Mouse (Mus musculus) hindbrain, postnatal 0 days (tissue): ENCODE results near the gene Diras1. TPM values are rescaled to one million over a fixed set of nuclear protein-coding genes. Genes with fewer than 3 reads are reported as not detected.

Experiments
- ATAC-seq: fragments of 200-750 bp; cut with Nextera tagmentation; 2 replicates; pipeline ENCODE4 v1.8.0; 2017; ENCODE audit warnings: mild to moderate bottlenecking, moderate TSS enrichment, moderate library complexity
- DNase-seq: peaks from one replicate; pipeline ENCODE4 v3.0.0-alpha.2; 2015; ENCODE audit warnings: low spot score
- H3K27ac ChIP-seq: fragments of 300-500 bp; sonication (generic); 2 replicates; pipeline ENCODE4 v1.5.1; 2014; ENCODE audit warnings: mild to moderate bottlenecking
- H3K27me3 ChIP-seq: fragments of 300-500 bp; sonication (generic); 2 replicates; pipeline ENCODE4 v1.6.1; 2014; ENCODE audit warnings: low read length, mixed read lengths; ENCODE audit not compliant: insufficient read depth
- H3K36me3 ChIP-seq: fragments of 300-500 bp; sonication (generic); 2 replicates; pipeline ENCODE4 v1.6.1; 2014; ENCODE audit warnings: low read length, mixed read lengths; ENCODE audit not compliant: insufficient read depth
- H3K4me1 ChIP-seq: fragments of 300-500 bp; sonication (generic); 2 replicates; pipeline ENCODE4 v1.6.1; 2014; ENCODE audit warnings: antibody characterized with exemption, low read length, mixed read lengths; ENCODE audit not compliant: insufficient read depth
- H3K4me2 ChIP-seq: fragments of 300-500 bp; sonication (generic); 2 replicates; pipeline ENCODE4 v1.6.1; 2014; ENCODE audit warnings: low read depth, mild to moderate bottlenecking, low read length, moderate library complexity, mixed read lengths
- H3K4me3 ChIP-seq: fragments of 300-500 bp; sonication (generic); 2 replicates; pipeline ENCODE4 v1.5.1; 2014; ENCODE audit warnings: low read length
- H3K9ac ChIP-seq: fragments of 300-500 bp; sonication (generic); replicated peaks from 2 replicates; pipeline ENCODE4 v1.6.1; 2014; ENCODE audit warnings: mild to moderate bottlenecking, low read length, moderate library complexity, mixed read lengths
- H3K9me3 ChIP-seq: fragments of 300-500 bp; sonication (generic); 2 replicates; pipeline ENCODE4 v1.6.1; 2016; ENCODE audit warnings: low read length, mixed read lengths
- CTCF ChIP-seq: IDR thresholded peaks from 2 replicates; pipeline ENCODE4 v1.5.1; 2016; ENCODE audit warnings: antibody characterized with exemption, control low read depth, low read depth
- WGBS: fragments of 180-500 bp; shearing (Covaris S2); extraction: QIAGEN DNeasy Blood & Tissue Kit; methylation state at CpG from one replicate; pipeline ENCODE4 v1.1.7; 2014; 5-methylcytosine and 5-hydroxymethylcytosine counted together
- polyA plus RNA-seq: library from polyadenylated mRNA; unstranded; fragments of >200 nt; fragmentation: Nextera tagmentation; extraction: Ambion mirVana; gene quantifications from 2 replicates; pipeline ENCODE4 v1.2.1, GENCODE M21; 2015
- total RNA-seq: library from RNA; depleted of rRNA; stranded (reverse); fragments of >200 nt; gene quantifications from 2 replicates; pipeline ENCODE4 v1.2.3, GENCODE M21; 2014; rRNA removed

Gene Diras1
- total and polyA plus RNA-seq, 2 experiments from 2014 or later = 78.7 to 106 TPM

- Histone ChIP-seq H3K4me1 (no peaks in the 10 kb centered on the region), H3K27me3 (no peaks in the 10 kb centered on the region), H3K4me3 (no peak overlapping the region), H3K27ac (no peak overlapping the region), H3K36me3 (no peaks in the 10 kb centered on the region), H3K9me3 (no peaks in the 10 kb centered on the region), H3K9ac (no peak overlapping the region), H3K4me2 (no peak overlapping the region)
- no peak for DNase-seq
- TF ChIP-seq CTCF = no peak
- no peak for ATAC-seq
- WGBS = 50% methylated on average over 7 of the region's 7 CpGs
Observed at GRCm38 (mm10) chr10:80981564-80982112, 43.8 kb downstream of the Diras1 start.

DNA sequence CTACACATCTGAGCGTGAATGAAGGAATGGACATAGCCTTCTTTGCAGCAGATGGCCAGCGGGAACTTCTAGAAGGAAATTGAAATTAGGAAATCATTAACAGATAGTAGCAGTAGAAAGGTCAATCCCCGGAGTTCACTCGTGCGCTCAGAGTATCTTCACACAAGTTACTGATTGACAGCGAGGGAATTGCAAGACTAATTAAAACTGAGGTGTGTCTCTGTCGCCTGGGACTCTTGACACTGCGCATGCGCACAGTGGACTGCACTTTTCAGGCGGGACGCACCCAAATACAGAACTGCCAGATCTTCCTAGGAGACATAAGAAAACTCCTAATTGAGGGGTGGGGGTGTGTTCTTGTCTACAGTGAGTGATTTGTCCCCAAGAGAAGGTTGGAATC lies 50.0 kb downstream of the Diras1 start:
- H3K27ac ChIP-seq = no peak overlapping the region
- no peak for DNase-seq
- H3K36me3 ChIP-seq = no peaks in the 10 kb centered on the region
- no peak overlapping the region for H3K4me3 ChIP-seq
- peaks cover 11% of the 10 kb centered on the region for H3K4me1 ChIP-seq
- no peak overlapping the region for H3K9ac ChIP-seq
- no peaks in the 10 kb centered on the region for H3K27me3 ChIP-seq
- no peak overlapping the region for H3K4me2 ChIP-seq
- no peaks in the 10 kb centered on the region for H3K9me3 ChIP-seq
- 87% methylated on average over 11 of the region's 11 CpGs for WGBS
- no peak for ATAC-seq
- TF ChIP-seq CTCF = no peak

DNA sequence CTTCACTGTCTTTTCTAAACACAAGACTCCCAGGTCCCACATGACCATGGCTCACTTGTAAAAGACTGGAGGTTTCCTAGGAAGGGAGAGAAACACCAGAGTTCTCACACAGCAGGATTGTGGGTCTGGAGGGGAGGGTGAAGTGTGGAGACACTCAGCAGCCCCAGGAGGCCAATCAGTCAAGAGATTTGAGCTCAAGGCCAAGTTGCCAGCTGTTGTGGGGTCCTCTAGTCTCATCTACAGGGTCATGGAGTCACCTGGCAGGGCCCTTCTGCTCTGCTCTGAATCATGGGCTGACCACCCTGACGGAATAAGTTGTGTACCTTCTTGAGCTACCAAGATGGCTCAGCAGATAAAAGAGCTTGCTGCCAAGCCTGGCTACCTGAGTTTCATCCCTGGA lies 51.7 kb downstream of the Diras1 start:
- DNase-seq (no peak), ATAC-seq (no peak)
- Histone ChIP-seq H3K4me1 (peaks cover 11% of the 10 kb centered on the region), H3K27ac (no peak overlapping the region), H3K27me3 (no peaks in the 10 kb centered on the region), H3K4me3 (no peak overlapping the region), H3K4me2 (no peak overlapping the region), H3K9me3 (no peaks in the 10 kb centered on the region), H3K36me3 (no peaks in the 10 kb centered on the region), H3K9ac (no peak overlapping the region)
- 72% methylated on average over 1 of the region's 1 CpGs for WGBS
- TF ChIP-seq CTCF = no peak

- no peak for TF ChIP-seq CTCF
- WGBS = 44% methylated on average over 11 of the region's 11 CpGs
- DNase-seq = peak; percentile 71
Observed at GRCm38 (mm10) chr10:80972071-80972987, 53.1 kb downstream of the Diras1 start.

GRCm38 (mm10) chr10:80971533-80971932 lies 53.9 kb downstream of the Diras1 start:
- Histone ChIP-seq H3K4me1 (peaks cover 11% of the 10 kb centered on the region), H3K9ac (no peak overlapping the region), H3K4me3 (no peak overlapping the region), H3K27ac (no peak overlapping the region), H3K27me3 (no peaks in the 10 kb centered on the region), H3K4me2 (no peak overlapping the region), H3K9me3 (no peaks in the 10 kb centered on the region), H3K36me3 (no peaks in the 10 kb centered on the region)
- ATAC-seq (no peak), DNase-seq (no peak)
- no peak for TF ChIP-seq CTCF
- 80% methylated on average over 15 of the region's 15 CpGs for WGBS

More at GRCm38 (mm10) chr10:80972071-80972987, 53.1 kb downstream of the Diras1 start:
- Histone ChIP-seq H3K27me3 (no peaks in the 10 kb centered on the region), H3K27ac (peak overlapping the region; percentile 15; the same call in 1 of the 2 replicates), H3K9me3 (no peaks in the 10 kb centered on the region), H3K36me3 (no peaks in the 10 kb centered on the region), H3K4me2 (no peak overlapping the region), H3K4me3 (no peak overlapping the region), H3K4me1 (peaks cover 11% of the 10 kb centered on the region), H3K9ac (0 out of 2 replicates have a peak overlapping the region, but pooled peaks have one; percentile 17)
- ATAC-seq = peak; percentile 32; the same call in 1 of the 2 replicates

DNA sequence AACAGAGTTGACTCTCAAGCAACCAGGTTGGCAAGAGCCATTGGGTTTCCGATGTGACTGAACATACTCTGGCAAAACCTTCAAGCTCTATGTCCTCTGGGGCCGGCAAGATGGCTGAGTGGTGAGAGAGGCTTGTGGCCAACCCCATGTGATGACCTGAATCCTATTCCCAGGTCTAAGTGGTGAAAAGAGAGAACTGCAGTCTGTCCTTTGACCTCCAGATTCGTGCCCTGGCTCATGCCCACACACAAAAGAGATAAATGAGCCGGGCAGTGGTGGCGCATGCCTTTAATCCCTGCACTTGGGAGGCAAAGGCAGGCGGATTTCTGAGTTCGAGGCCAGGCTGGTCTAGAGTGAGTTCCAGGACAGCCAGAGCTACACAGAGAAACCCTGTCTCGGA lies 55.3 kb downstream of the Diras1 start:
- ATAC-seq (no peak), DNase-seq (no peak)
- WGBS = 82% methylated on average over 8 of the region's 8 CpGs
- H3K27ac ChIP-seq = no peak overlapping the region
- H3K4me2 ChIP-seq = no peak overlapping the region
- no peak overlapping the region for H3K9ac ChIP-seq
- no peaks in the 10 kb centered on the region for H3K27me3 ChIP-seq
- no peaks in the 10 kb centered on the region for H3K36me3 ChIP-seq
- H3K4me3 ChIP-seq = no peak overlapping the region
- H3K4me1 ChIP-seq = peaks cover 11% of the 10 kb centered on the region
- no peaks in the 10 kb centered on the region for H3K9me3 ChIP-seq
- TF ChIP-seq CTCF = no peak

Other genes with a start within 250 kb of the Diras1 start
- gene Sf3a2, start 227.5 kb downstream of the Diras1 start, total RNA-seq = 14.2 and 22.0 TPM in 2 replicates
- gene Sf3a2, start 227.5 kb downstream of the Diras1 start, polyA plus RNA-seq = 48.7 and 53.2 TPM in 2 replicates
- gene Plekhj1, start 227.0 kb downstream of the Diras1 start, total RNA-seq = 74.4 and 82.3 TPM in 2 replicates
- gene Plekhj1, start 227.0 kb downstream of the Diras1 start, polyA plus RNA-seq = 99.4 and 103 TPM in 2 replicates
- 0.47 and 2.6 TPM in 2 replicates for gene Amh, start 220.4 kb downstream of the Diras1 start, total RNA-seq
- gene Amh, start 220.4 kb downstream of the Diras1 start, polyA plus RNA-seq = 0.24 TPM in 1 of 2 replicates, not detected in the other
- gene Jsrp1, start 212.2 kb downstream of the Diras1 start, total RNA-seq = 0.22 TPM in 1 of 2 replicates, not detected in the other
- gene Jsrp1, start 212.2 kb downstream of the Diras1 start, polyA plus RNA-seq = 1.4 and 1.6 TPM in 2 replicates
- 1,128 and 1,180 TPM in 2 replicates for gene Oaz1, start 199.0 kb downstream of the Diras1 start, total RNA-seq
- gene Oaz1, start 199.0 kb downstream of the Diras1 start, polyA plus RNA-seq = 1,097 and 1,185 TPM in 2 replicates
- gene Lingo3, start 181.6 kb downstream of the Diras1 start, total RNA-seq = 66.9 and 70.3 TPM in 2 replicates
- 26.6 and 28.0 TPM in 2 replicates for gene Lingo3, start 181.6 kb downstream of the Diras1 start, polyA plus RNA-seq
- 165 and 189 TPM in 2 replicates for gene Lsm7, start 170.5 kb downstream of the Diras1 start, total RNA-seq
- gene Lsm7, start 170.5 kb downstream of the Diras1 start, polyA plus RNA-seq = 279 and 295 TPM in 2 replicates
- 161 and 174 TPM in 2 replicates for gene Sppl2b, start 170.4 kb downstream of the Diras1 start, total RNA-seq
- gene Sppl2b, start 170.4 kb downstream of the Diras1 start, polyA plus RNA-seq = 76.0 and 76.2 TPM in 2 replicates
- gene Tmprss9, start 153.8 kb downstream of the Diras1 start, total RNA-seq = 0.04 and 0.10 TPM in 2 replicates
- 0.14 and 0.26 TPM in 2 replicates for gene Tmprss9, start 153.8 kb downstream of the Diras1 start, polyA plus RNA-seq
- 150 and 155 TPM in 2 replicates for gene Timm13, start 124.7 kb downstream of the Diras1 start, total RNA-seq
- gene Timm13, start 124.7 kb downstream of the Diras1 start, polyA plus RNA-seq = 366 and 369 TPM in 2 replicates
- gene Lmnb2, start 107.4 kb downstream of the Diras1 start, total RNA-seq = 42.3 and 43.2 TPM in 2 replicates
- 24.8 and 25.6 TPM in 2 replicates for gene Lmnb2, start 107.4 kb downstream of the Diras1 start, polyA plus RNA-seq
- gene Gadd45b, start 95.6 kb downstream of the Diras1 start, total RNA-seq = 4.4 and 8.2 TPM in 2 replicates
- 7.5 and 8.6 TPM in 2 replicates for gene Gadd45b, start 95.6 kb downstream of the Diras1 start, polyA plus RNA-seq
- 26.2 and 27.2 TPM in 2 replicates for gene Gng7, start 10.7 kb downstream of the Diras1 start, total RNA-seq
- 18.9 and 22.1 TPM in 2 replicates for gene Gng7, start 10.7 kb downstream of the Diras1 start, polyA plus RNA-seq
- gene Slc39a3, start 11.8 kb upstream of the Diras1 start, total RNA-seq = 118 and 126 TPM in 2 replicates
- gene Slc39a3, start 11.8 kb upstream of the Diras1 start, polyA plus RNA-seq = 40.6 and 41.9 TPM in 2 replicates
- 264 and 279 TPM in 2 replicates for gene Sgta, start 34.5 kb upstream of the Diras1 start, total RNA-seq
- 275 and 290 TPM in 2 replicates for gene Sgta, start 34.5 kb upstream of the Diras1 start, polyA plus RNA-seq
- gene Thop1, start 44.4 kb upstream of the Diras1 start, total RNA-seq = 73.5 and 79.1 TPM in 2 replicates
- 36.4 and 36.9 TPM in 2 replicates for gene Thop1, start 44.4 kb upstream of the Diras1 start, polyA plus RNA-seq
- 0.61 and 1.0 TPM in 2 replicates for gene Creb3l3, start 73.2 kb upstream of the Diras1 start, total RNA-seq
- 0.59 and 0.71 TPM in 2 replicates for gene Creb3l3, start 73.2 kb upstream of the Diras1 start, polyA plus RNA-seq
- 297 and 309 TPM in 2 replicates for gene Map2k2, start 80.3 kb upstream of the Diras1 start, total RNA-seq
- 196 and 204 TPM in 2 replicates for gene Map2k2, start 80.3 kb upstream of the Diras1 start, polyA plus RNA-seq
- 37.3 and 38.4 TPM in 2 replicates for gene Zbtb7a, start 109.6 kb upstream of the Diras1 start, total RNA-seq
- gene Zbtb7a, start 109.6 kb upstream of the Diras1 start, polyA plus RNA-seq = 22.0 and 22.3 TPM in 2 replicates
- gene Pias4, start 142.3 kb upstream of the Diras1 start, total RNA-seq = 33.9 and 46.4 TPM in 2 replicates
- gene Pias4, start 142.3 kb upstream of the Diras1 start, polyA plus RNA-seq = 32.0 and 33.7 TPM in 2 replicates
- gene Eef2, start 151.0 kb upstream of the Diras1 start, total RNA-seq = 2,095 and 2,196 TPM in 2 replicates
- gene Eef2, start 151.0 kb upstream of the Diras1 start, polyA plus RNA-seq = 422 and 434 TPM in 2 replicates
- 69.7 and 80.9 TPM in 2 replicates for gene Dapk3, start 157.3 kb upstream of the Diras1 start, total RNA-seq
- 52.3 and 56.1 TPM in 2 replicates for gene Dapk3, start 157.3 kb upstream of the Diras1 start, polyA plus RNA-seq
- gene 4930442H23Rik, start 158.2 kb upstream of the Diras1 start, total RNA-seq = not detected in 2 replicates
- 0.26 TPM in 1 of 2 replicates, not detected in the other for gene 4930442H23Rik, start 158.2 kb upstream of the Diras1 start, polyA plus RNA-seq
- gene Nmrk2, start 176.4 kb upstream of the Diras1 start, total RNA-seq = 0.31 and 0.58 TPM in 2 replicates
- 0.15 and 0.25 TPM in 2 replicates for gene Nmrk2, start 176.4 kb upstream of the Diras1 start, polyA plus RNA-seq
- 169 and 197 TPM in 2 replicates for gene Atcay, start 205.2 kb upstream of the Diras1 start, total RNA-seq
- 66.7 and 70.2 TPM in 2 replicates for gene Atcay, start 205.2 kb upstream of the Diras1 start, polyA plus RNA-seq
- 64.1 and 89.3 TPM in 2 replicates for gene Zfr2, start 207.5 kb upstream of the Diras1 start, total RNA-seq
- gene Zfr2, start 207.5 kb upstream of the Diras1 start, polyA plus RNA-seq = 21.7 and 21.9 TPM in 2 replicates
- gene Matk, start 227.3 kb upstream of the Diras1 start, total RNA-seq = 86.9 and 121 TPM in 2 replicates
- gene Matk, start 227.3 kb upstream of the Diras1 start, polyA plus RNA-seq = 82.3 and 82.7 TPM in 2 replicates
- 106 and 113 TPM in 2 replicates for gene Mrpl54, start 241.3 kb upstream of the Diras1 start, total RNA-seq
- gene Mrpl54, start 241.3 kb upstream of the Diras1 start, polyA plus RNA-seq = 159 and 170 TPM in 2 replicates
- gene Apba3, start 241.3 kb upstream of the Diras1 start, total RNA-seq = 61.0 and 63.6 TPM in 2 replicates
- gene Apba3, start 241.3 kb upstream of the Diras1 start, polyA plus RNA-seq = 24.0 and 27.6 TPM in 2 replicates